Mouse (Mus musculus): ENCODE measurements at regions not wholly inside any gene's neighbourhood (a gene's known extent, or its start where the extent isn't known, plus 50 kb on each side); places are given as distances from the start of the nearest gene placed in this dataset.

GRCm38 (mm10) chr3:33902431-33902830, 58.3 kb upstream of the Ccdc39 start:
- H3K4me3 ChIP-seq (replicated peaks; ENCODE audit: low read length): no peak overlapping the region
- TF ChIP-seq CTCF (conservative IDR thresholded peaks at IDR 0.05; ENCODE audit: low read length): no peak
- no peak for TF ChIP-seq NANOG (IDR thresholded peaks at IDR 0.05; ENCODE audit: borderline replicate concordance, low read length)
- TF ChIP-seq POU5F1 (IDR thresholded peaks at IDR 0.05; ENCODE audit: borderline replicate concordance, low read length): no peak
- H3K4me1 ChIP-seq (replicated peaks; ENCODE audit: low read depth, low read length): peaks cover 26% of the 10 kb centered on the region
- H3K27me3 ChIP-seq (ENCODE audit: insufficient read depth, low read length): peaks cover 7% of the 10 kb centered on the region; the same call in 1 of the 2 replicates
- H3K36me3 ChIP-seq (ENCODE audit: insufficient read depth, low read length): no peaks in the 10 kb centered on the region
- no peaks in the 10 kb centered on the region for H3K9me3 ChIP-seq (ENCODE audit: low read length)

GRCm38 (mm10) chr3:33903326-33903725, 59.2 kb upstream of the Ccdc39 start:
- Histone ChIP-seq H3K4me3 (replicated peaks; ENCODE audit: low read length) (no peak overlapping the region), H3K4me1 (replicated peaks; ENCODE audit: low read depth, low read length) (peaks cover 26% of the 10 kb centered on the region), H3K9me3 (ENCODE audit: low read length) (no peaks in the 10 kb centered on the region), H3K36me3 (ENCODE audit: insufficient read depth, low read length) (no peaks in the 10 kb centered on the region), H3K27me3 (ENCODE audit: insufficient read depth, low read length) (peaks cover 7% of the 10 kb centered on the region; the same call in 1 of the 2 replicates)
- TF ChIP-seq POU5F1 (IDR thresholded peaks at IDR 0.05; ENCODE audit: borderline replicate concordance, low read length): no peak
- TF ChIP-seq CTCF (conservative IDR thresholded peaks at IDR 0.05; ENCODE audit: low read length): no peak
- no peak for TF ChIP-seq NANOG (IDR thresholded peaks at IDR 0.05; ENCODE audit: borderline replicate concordance, low read length)

DNA sequence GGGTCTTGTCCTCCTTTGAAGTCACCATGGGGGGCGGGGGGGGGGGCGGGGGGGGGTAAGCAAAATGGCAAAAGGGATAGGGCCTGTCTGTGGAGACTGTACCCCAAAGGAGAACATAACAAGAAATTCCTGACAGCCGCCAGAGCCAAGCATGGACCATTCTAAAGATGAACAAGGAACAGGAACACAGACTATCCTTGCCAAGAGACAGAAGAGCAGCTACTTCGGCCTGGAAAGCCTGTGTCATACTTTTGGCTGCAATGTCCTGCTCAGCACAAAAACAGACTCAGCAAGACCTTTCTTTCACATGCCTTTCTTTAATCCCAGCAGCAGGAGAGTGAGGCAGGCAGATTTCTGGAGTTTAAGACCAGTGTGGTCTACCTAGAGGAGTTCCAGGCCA, 59.7 kb upstream of the Ccdc39 start:
- Histone ChIP-seq H3K36me3 (ENCODE audit: insufficient read depth, low read length) (no peaks in the 10 kb centered on the region), H3K27me3 (ENCODE audit: insufficient read depth, low read length) (peaks cover 7% of the 10 kb centered on the region; the same call in 1 of the 2 replicates), H3K9me3 (ENCODE audit: low read length) (no peaks in the 10 kb centered on the region), H3K4me1 (replicated peaks; ENCODE audit: low read depth, low read length) (peaks cover 26% of the 10 kb centered on the region), H3K4me3 (replicated peaks; ENCODE audit: low read length) (no peak overlapping the region)
- TF ChIP-seq CTCF (conservative IDR thresholded peaks at IDR 0.05; ENCODE audit: low read length): no peak
- TF ChIP-seq POU5F1 (IDR thresholded peaks at IDR 0.05; ENCODE audit: borderline replicate concordance, low read length): no peak
- no peak for TF ChIP-seq NANOG (IDR thresholded peaks at IDR 0.05; ENCODE audit: borderline replicate concordance, low read length)

DNA sequence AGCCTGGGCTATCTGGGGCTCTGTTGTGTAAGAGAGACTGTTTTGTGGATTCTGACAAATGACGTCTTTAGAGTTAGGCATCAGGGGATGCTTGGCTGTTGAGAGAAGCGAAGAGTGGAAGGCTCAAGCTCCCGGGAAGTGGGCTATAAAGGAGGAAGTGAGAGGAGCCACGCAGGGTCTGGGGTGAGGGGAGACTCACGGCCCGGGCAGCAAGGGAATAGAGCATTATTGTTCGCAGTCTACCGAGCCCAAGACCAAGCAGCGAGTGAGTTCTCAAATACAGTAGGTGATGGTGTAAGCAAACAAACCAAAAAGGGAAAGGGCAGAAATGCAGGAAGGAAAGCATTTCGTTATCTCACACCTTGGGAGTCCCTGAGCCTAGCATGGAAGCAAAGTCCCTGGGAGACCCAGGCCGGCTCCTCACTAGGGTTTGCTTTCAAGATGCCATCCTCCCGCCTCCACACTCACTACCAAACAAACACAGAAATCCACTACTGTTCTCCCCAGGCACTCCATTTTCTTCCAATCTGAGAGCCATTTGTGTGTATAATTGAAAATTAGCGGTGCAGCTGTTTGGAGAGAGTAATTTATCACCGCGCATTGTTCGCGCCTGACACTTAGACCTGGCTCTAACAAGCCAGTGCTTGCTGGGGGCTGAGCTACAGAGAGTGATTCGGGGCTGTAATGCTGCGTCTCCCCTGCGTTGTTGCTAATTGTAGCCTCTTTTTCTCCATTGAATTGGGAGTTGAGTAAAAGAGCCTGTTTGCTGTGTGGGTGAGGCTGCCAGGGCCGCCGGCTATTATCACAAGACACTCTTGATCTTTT, 61.0 kb upstream of the Ccdc39 start:
- Histone ChIP-seq H3K4me3 (replicated peaks; ENCODE audit: low read length) (peak overlapping the region; percentile 17; the same call in 1 of the 2 replicates), H3K9me3 (ENCODE audit: low read length) (no peaks in the 10 kb centered on the region), H3K27me3 (ENCODE audit: insufficient read depth, low read length) (peaks cover 7% of the 10 kb centered on the region; the same call in 1 of the 2 replicates), H3K4me1 (replicated peaks; ENCODE audit: low read depth, low read length) (peaks cover 26% of the 10 kb centered on the region), H3K36me3 (ENCODE audit: insufficient read depth, low read length) (no peaks in the 10 kb centered on the region)
- TF ChIP-seq POU5F1 (IDR thresholded peaks at IDR 0.05; ENCODE audit: borderline replicate concordance, low read length): no peak
- no peak for TF ChIP-seq CTCF (conservative IDR thresholded peaks at IDR 0.05; ENCODE audit: low read length)
- no peak for TF ChIP-seq NANOG (IDR thresholded peaks at IDR 0.05; ENCODE audit: borderline replicate concordance, low read length)

DNA sequence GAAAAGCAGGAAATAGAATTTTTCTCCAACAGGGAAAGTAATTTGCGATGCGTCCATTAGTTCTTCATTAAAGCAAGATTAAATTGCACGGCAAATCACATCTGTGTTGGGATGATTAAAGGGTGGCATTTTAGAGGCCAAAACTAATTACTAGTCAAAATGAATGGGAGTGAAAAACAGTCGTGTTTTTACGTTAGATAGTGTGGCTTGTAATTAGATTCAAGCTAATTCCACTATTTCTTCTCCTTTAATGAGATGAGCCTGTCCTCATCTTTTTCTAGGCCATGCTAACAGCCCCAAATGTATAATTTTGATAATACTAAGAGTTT, 61.5 kb upstream of the Ccdc39 start:
- H3K36me3 ChIP-seq (ENCODE audit: insufficient read depth, low read length): no peaks in the 10 kb centered on the region
- no peak overlapping the region for H3K4me3 ChIP-seq (replicated peaks; ENCODE audit: low read length)
- no peaks in the 10 kb centered on the region for H3K9me3 ChIP-seq (ENCODE audit: low read length)
- TF ChIP-seq POU5F1 (IDR thresholded peaks at IDR 0.05; ENCODE audit: borderline replicate concordance, low read length): no peak
- TF ChIP-seq NANOG (IDR thresholded peaks at IDR 0.05; ENCODE audit: borderline replicate concordance, low read length): no peak
- no peak for TF ChIP-seq CTCF (conservative IDR thresholded peaks at IDR 0.05; ENCODE audit: low read length)
- peaks cover 26% of the 10 kb centered on the region for H3K4me1 ChIP-seq (replicated peaks; ENCODE audit: low read depth, low read length)
- H3K27me3 ChIP-seq (ENCODE audit: insufficient read depth, low read length): peaks cover 7% of the 10 kb centered on the region; the same call in 1 of the 2 replicates

DNA sequence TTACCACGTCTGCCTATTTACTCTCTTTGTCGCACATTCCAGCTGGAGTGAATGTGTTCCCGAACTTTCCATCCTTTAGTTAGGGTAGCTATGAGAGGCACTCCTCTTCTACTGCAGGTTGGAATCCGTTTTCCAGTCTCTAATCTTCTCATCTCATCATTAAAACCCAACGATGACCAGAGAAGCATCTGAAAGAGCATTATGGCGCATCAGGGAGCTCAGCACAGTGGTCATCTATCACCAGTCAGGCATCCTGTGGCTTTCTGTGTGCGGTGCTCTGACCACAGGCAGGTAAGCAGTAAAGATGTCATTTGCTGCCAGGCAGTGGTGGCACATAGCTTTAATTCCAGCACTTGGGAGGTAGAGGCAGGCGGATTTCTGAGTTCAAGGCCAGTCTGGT, 63.0 kb upstream of the Ccdc39 start:
- no peaks in the 10 kb centered on the region for H3K36me3 ChIP-seq (ENCODE audit: insufficient read depth, low read length)
- TF ChIP-seq CTCF (conservative IDR thresholded peaks at IDR 0.05; ENCODE audit: low read length) (no peak), NANOG (IDR thresholded peaks at IDR 0.05; ENCODE audit: borderline replicate concordance, low read length) (no peak), POU5F1 (IDR thresholded peaks at IDR 0.05; ENCODE audit: borderline replicate concordance, low read length) (no peak)
- peaks cover 7% of the 10 kb centered on the region; the same call in 1 of the 2 replicates for H3K27me3 ChIP-seq (ENCODE audit: insufficient read depth, low read length)
- no peak overlapping the region for H3K4me3 ChIP-seq (replicated peaks; ENCODE audit: low read length)
- H3K9me3 ChIP-seq (ENCODE audit: low read length): no peaks in the 10 kb centered on the region
- H3K4me1 ChIP-seq (replicated peaks; ENCODE audit: low read depth, low read length): peaks cover 33% of the 10 kb centered on the region

- Histone ChIP-seq H3K9me3 (ENCODE audit: low read length) (no peaks in the 10 kb centered on the region), H3K4me3 (replicated peaks; ENCODE audit: low read length) (no peak overlapping the region), H3K36me3 (ENCODE audit: insufficient read depth, low read length) (no peaks in the 10 kb centered on the region), H3K4me1 (replicated peaks; ENCODE audit: low read depth, low read length) (peaks cover 26% of the 10 kb centered on the region), H3K27me3 (ENCODE audit: insufficient read depth, low read length) (0 out of 2 replicates have a peak, but pooled peaks cover 3% of the 10 kb centered on the region)
- no peak for TF ChIP-seq CTCF (conservative IDR thresholded peaks at IDR 0.05; ENCODE audit: low read length)
- no peak for TF ChIP-seq POU5F1 (IDR thresholded peaks at IDR 0.05; ENCODE audit: borderline replicate concordance, low read length)
- TF ChIP-seq NANOG (IDR thresholded peaks at IDR 0.05; ENCODE audit: borderline replicate concordance, low read length): no peak
Observed at GRCm38 (mm10) chr3:33911559-33911958, 67.4 kb upstream of the Ccdc39 start.

DNA sequence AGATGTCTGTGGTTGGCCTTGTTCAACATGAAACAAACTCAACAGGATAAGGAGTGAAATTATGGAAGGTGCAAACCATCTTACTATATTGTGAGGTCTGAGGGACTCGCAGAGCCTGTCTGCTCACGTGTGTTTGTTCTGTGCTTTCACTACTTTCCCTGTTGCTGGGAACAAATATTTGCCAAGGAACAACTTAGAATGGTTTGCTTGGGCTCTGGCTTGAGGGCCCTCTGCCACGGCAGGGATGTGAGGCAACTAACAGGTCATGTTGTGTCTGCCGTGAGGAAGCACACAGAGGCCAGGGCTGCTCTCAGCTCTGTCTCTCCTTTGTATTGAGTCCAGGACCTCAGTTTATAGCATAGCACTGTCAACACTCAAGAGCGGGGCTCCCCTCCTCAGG, 69.4 kb upstream of the Ccdc39 start:
- Histone ChIP-seq H3K4me1 (replicated peaks; ENCODE audit: low read depth, low read length) (peaks cover 22% of the 10 kb centered on the region), H3K27me3 (ENCODE audit: insufficient read depth, low read length) (no peaks in the 10 kb centered on the region), H3K36me3 (ENCODE audit: insufficient read depth, low read length) (no peaks in the 10 kb centered on the region), H3K4me3 (replicated peaks; ENCODE audit: low read length) (no peak overlapping the region), H3K9me3 (ENCODE audit: low read length) (no peaks in the 10 kb centered on the region)
- TF ChIP-seq NANOG (IDR thresholded peaks at IDR 0.05; ENCODE audit: borderline replicate concordance, low read length) (no peak), CTCF (conservative IDR thresholded peaks at IDR 0.05; ENCODE audit: low read length) (no peak), POU5F1 (IDR thresholded peaks at IDR 0.05; ENCODE audit: borderline replicate concordance, low read length) (no peak)

All from E14TG2a.4 (cell line).